Mouse (Mus musculus): ENCODE data around the gene Arhgap4. TPM values are rescaled to one million over a fixed set of nuclear protein-coding genes. Genes with fewer than 3 reads are reported as not detected.
A peak's percentile ranks its signal among the peaks of the same experiment; 100 is the strongest.

Arhgap4 gene
- polyA plus RNA-seq, 1 experiment = 583 TPM

DNA sequence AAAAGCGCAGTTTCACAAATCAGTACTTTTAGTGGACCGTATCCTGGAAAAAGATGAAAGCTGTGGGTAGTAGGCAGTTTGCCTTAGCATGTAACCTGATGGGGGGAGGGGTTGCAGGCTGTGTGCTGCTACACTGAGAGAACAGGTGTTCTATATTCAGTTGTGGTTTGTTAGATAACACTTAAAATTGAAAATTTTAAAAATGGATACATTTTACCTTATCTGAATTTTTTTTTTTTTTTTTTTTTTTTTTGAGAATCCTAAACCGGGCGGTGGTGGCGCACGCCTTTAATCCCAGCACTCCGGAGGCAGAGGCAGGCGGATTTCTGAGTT, 846 bp upstream of the Arhgap4 start:
- peaks cover 15% of the 10 kb centered on the region for H3K36me3 ChIP-seq (ENCODE audit: control insufficient read depth, insufficient read depth, low read length)
- peak; percentile 36 for DNase-seq
- no peaks in the 10 kb centered on the region for H3K4me1 ChIP-seq (replicated peaks; ENCODE audit: control insufficient read depth, insufficient read depth, low read length)
- no peaks in the 10 kb centered on the region for H3K27me3 ChIP-seq (ENCODE audit: control insufficient read depth, insufficient read depth, low read length)
- 34% methylated on average over 8 of the region's 8 CpGs for WGBS
- peak overlapping the region; percentile 99 for H3K4me3 ChIP-seq (ENCODE audit: control insufficient read depth, insufficient read depth, low read length)
- TF ChIP-seq POLR2A (IDR thresholded peaks at IDR 0.05; ENCODE audit: control insufficient read depth, extremely low read depth, insufficient read depth, low read length, poor library complexity) (no peak), CTCF (IDR thresholded peaks at IDR 0.05; ENCODE audit: borderline replicate concordance, control insufficient read depth, extremely low read depth, insufficient read depth, low read length, poor library complexity) (no peak)
- peak overlapping the region; percentile 91 for H3K27ac ChIP-seq (ENCODE audit: control insufficient read depth, insufficient read depth, low read length)

DNA sequence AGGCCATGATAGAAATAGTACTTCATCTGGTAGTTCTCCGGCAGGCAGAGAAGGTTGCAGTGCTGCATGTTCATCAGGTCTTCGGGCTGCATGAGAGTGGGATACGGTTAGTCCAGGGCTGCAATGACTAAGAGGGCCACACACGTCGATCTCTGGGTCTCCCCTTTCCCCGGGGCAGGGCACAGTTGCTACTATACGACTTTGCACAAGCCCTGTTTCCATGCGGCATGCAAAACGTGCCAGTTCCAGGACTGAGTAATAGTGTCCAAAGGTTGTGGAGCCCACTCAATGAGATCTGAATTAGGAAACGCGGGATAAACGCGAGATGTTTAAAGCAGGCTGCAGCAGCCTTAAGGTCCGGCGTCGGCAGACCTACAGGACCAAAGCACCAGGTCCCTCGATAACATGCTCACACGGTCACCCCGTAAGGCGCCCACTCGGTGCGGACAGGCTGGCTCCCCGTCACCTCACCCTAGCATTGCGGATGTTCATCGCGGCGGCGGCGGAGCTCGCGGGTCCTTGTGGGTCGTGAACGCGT, 316 bp downstream of the Arhgap4 start:
- Histone ChIP-seq H3K27me3 (ENCODE audit: control insufficient read depth, insufficient read depth, low read length) (no peaks in the 10 kb centered on the region), H3K36me3 (ENCODE audit: control insufficient read depth, insufficient read depth, low read length) (peaks cover 15% of the 10 kb centered on the region), H3K4me3 (ENCODE audit: control insufficient read depth, insufficient read depth, low read length) (peak overlapping the region; percentile 99), H3K27ac (ENCODE audit: control insufficient read depth, insufficient read depth, low read length) (peak overlapping the region; percentile 42; the same call in 1 of the 2 replicates), H3K4me1 (replicated peaks; ENCODE audit: control insufficient read depth, insufficient read depth, low read length) (no peaks in the 10 kb centered on the region)
- TF ChIP-seq POLR2A (IDR thresholded peaks at IDR 0.05; ENCODE audit: control insufficient read depth, extremely low read depth, insufficient read depth, low read length, poor library complexity) (no peak), CTCF (IDR thresholded peaks at IDR 0.05; ENCODE audit: borderline replicate concordance, control insufficient read depth, extremely low read depth, insufficient read depth, low read length, poor library complexity) (no peak)
- no peak for DNase-seq
- WGBS = 0% methylated on average over 34 of the region's 34 CpGs

DNA sequence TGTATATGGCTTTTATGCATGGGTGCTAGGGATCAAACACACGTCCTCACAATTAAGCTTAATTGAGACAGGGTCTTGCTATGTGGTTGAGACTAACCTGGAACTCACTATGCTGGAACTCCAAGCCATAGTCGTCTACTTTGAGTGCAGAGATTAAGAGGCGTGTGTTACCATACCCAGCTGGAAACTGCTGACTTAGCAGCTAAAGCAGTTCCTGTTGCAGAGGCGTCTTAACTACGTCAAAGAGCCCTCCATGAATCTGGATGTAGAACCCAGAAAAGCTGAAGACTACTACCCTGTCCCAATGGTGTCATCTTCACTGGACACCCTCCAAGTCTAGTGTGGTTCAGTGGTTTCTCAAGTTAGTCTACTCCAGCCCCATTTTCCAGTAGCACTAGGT, 3.0 kb downstream of the Arhgap4 start:
- Histone ChIP-seq H3K27ac (ENCODE audit: control insufficient read depth, insufficient read depth, low read length) (no peak overlapping the region), H3K4me1 (replicated peaks; ENCODE audit: control insufficient read depth, insufficient read depth, low read length) (peaks cover 7% of the 10 kb centered on the region), H3K27me3 (ENCODE audit: control insufficient read depth, insufficient read depth, low read length) (no peaks in the 10 kb centered on the region), H3K36me3 (ENCODE audit: control insufficient read depth, insufficient read depth, low read length) (peaks cover 15% of the 10 kb centered on the region), H3K4me3 (ENCODE audit: control insufficient read depth, insufficient read depth, low read length) (no peak overlapping the region)
- no peak for TF ChIP-seq POLR2A (IDR thresholded peaks at IDR 0.05; ENCODE audit: control insufficient read depth, extremely low read depth, insufficient read depth, low read length, poor library complexity)
- TF ChIP-seq CTCF (IDR thresholded peaks at IDR 0.05; ENCODE audit: borderline replicate concordance, control insufficient read depth, extremely low read depth, insufficient read depth, low read length, poor library complexity) = no peak
- DNase-seq = no peak
- whole genome bisulfite sequencing = 97% methylated on average over 5 of the region's 5 CpGs

GRCm38 (mm10) chrX:73916945-73917344, 4.7 kb downstream of the Arhgap4 start:
- Histone ChIP-seq H3K4me1 (replicated peaks; ENCODE audit: control insufficient read depth, insufficient read depth, low read length) (peaks cover 18% of the 10 kb centered on the region), H3K27me3 (ENCODE audit: control insufficient read depth, insufficient read depth, low read length) (no peaks in the 10 kb centered on the region), H3K36me3 (ENCODE audit: control insufficient read depth, insufficient read depth, low read length) (peaks cover 15% of the 10 kb centered on the region), H3K4me3 (ENCODE audit: control insufficient read depth, insufficient read depth, low read length) (no peak overlapping the region), H3K27ac (ENCODE audit: control insufficient read depth, insufficient read depth, low read length) (no peak overlapping the region)
- DNase-seq = no peak
- WGBS = 91% methylated on average over 8 of the region's 8 CpGs
- TF ChIP-seq CTCF (IDR thresholded peaks at IDR 0.05; ENCODE audit: borderline replicate concordance, control insufficient read depth, extremely low read depth, insufficient read depth, low read length, poor library complexity) = no peak
- TF ChIP-seq POLR2A (IDR thresholded peaks at IDR 0.05; ENCODE audit: control insufficient read depth, extremely low read depth, insufficient read depth, low read length, poor library complexity) = no peak

DNA sequence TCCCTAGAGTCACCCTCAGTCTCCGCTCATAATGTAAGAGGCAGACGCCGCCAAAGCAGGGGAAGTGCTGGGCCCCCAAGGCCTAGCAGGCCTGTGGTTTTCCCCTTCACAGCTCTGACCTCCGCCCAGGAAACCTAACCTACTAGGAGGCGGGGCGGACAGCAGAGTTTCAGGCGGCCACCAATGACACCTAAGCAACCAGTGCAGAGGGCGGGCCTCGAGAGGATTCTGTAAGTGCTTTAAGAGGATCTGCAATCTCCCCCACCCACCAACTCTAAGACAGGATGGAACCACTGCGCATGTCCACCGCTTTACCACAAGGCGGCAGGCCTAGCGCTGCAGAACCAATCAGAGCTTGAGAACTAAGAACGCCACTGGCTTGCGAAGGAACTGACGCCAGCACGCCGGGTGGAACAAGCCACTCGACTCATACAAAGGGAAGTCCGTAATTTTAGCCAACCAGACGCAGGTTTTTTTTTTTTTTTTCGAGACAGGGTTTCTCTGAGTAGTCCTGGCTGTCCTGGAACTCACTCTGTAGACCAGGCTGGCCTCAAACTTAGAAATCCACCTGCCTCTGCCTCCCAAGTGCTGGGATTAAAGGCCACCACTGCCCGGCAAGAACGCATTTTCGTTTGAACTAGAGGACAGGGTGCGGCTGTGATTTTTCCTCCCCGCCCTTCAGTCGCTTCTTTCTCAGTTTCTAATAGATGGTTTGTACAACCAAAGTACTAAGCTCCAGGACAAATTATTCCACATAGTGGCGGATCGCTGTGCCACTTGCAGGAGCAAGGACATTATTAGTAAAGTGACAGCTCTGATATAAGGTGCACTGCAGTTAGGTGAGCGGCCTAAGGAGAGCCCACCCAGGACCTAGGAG, 6.6 kb downstream of the Arhgap4 start:
- Histone ChIP-seq H3K36me3 (ENCODE audit: control insufficient read depth, insufficient read depth, low read length) (peaks cover 15% of the 10 kb centered on the region), H3K4me1 (replicated peaks; ENCODE audit: control insufficient read depth, insufficient read depth, low read length) (peaks cover 21% of the 10 kb centered on the region)
- 11% methylated on average over 31 of the region's 31 CpGs for WGBS

DNA sequence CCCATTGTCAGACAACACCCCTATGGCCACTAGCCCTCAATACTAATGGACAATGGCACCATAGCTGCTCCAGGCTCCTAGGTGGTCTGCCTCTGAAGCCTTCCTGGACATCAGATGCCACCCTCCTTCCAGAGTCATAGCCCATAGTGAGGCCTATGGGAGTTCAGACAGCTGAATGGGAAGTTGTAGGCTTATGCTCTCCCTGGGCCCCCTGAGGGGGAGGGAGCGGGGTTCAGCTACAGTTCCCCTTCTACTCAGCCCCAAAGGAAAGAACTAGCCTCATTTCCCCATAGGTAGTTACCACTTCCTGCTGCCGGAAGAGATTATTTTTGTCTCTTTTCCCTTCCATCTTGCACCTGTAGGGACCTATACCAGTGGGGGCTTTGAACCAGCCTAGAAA, 10.1 kb downstream of the Arhgap4 start:
- TF ChIP-seq POLR2A (IDR thresholded peaks at IDR 0.05; ENCODE audit: control insufficient read depth, extremely low read depth, insufficient read depth, low read length, poor library complexity) (no peak), CTCF (IDR thresholded peaks at IDR 0.05; ENCODE audit: borderline replicate concordance, control insufficient read depth, extremely low read depth, insufficient read depth, low read length, poor library complexity) (no peak)
- Histone ChIP-seq H3K4me1 (replicated peaks; ENCODE audit: control insufficient read depth, insufficient read depth, low read length) (peaks cover 26% of the 10 kb centered on the region), H3K36me3 (ENCODE audit: control insufficient read depth, insufficient read depth, low read length) (no peaks in the 10 kb centered on the region; the same call in 1 of the 2 replicates), H3K4me3 (ENCODE audit: control insufficient read depth, insufficient read depth, low read length) (peak overlapping the region; percentile 89), H3K27me3 (ENCODE audit: control insufficient read depth, insufficient read depth, low read length) (no peaks in the 10 kb centered on the region), H3K27ac (ENCODE audit: control insufficient read depth, insufficient read depth, low read length) (peak overlapping the region; percentile 100)
- WGBS = 6% methylated on average over 2 of the region's 2 CpGs
- peak; percentile 74 for DNase-seq

More for the DNA sequence above, 6.6 kb downstream of the Arhgap4 start:
- H3K27ac ChIP-seq (ENCODE audit: control insufficient read depth, insufficient read depth, low read length) = peak overlapping the region; percentile 95
- peak; percentile 88 for DNase-seq
- peak overlapping the region; percentile 35 for H3K4me3 ChIP-seq (ENCODE audit: control insufficient read depth, insufficient read depth, low read length)
- H3K27me3 ChIP-seq (ENCODE audit: control insufficient read depth, insufficient read depth, low read length) = no peaks in the 10 kb centered on the region
- TF ChIP-seq CTCF (IDR thresholded peaks at IDR 0.05; ENCODE audit: borderline replicate concordance, control insufficient read depth, extremely low read depth, insufficient read depth, low read length, poor library complexity) (peak; percentile 44; the same call in 1 of the 2 replicates), POLR2A (IDR thresholded peaks at IDR 0.05; ENCODE audit: control insufficient read depth, extremely low read depth, insufficient read depth, low read length, poor library complexity) (peak; percentile 85)

Data from thymus, adult 2 months (tissue).